Mouse (Mus musculus) spleen, adult 2 months (tissue): ENCODE results near the gene Fyn.

Experiments used
- CTCF ChIP-seq: fragments of 200-500 bp; IDR thresholded peaks from 2 replicates; pipeline ENCODE4 v1.5.1; 2011; ENCODE audit warnings: mild to moderate bottlenecking, inconsistent platforms; ENCODE audit not compliant: insufficient read depth, insufficient read length, insufficient replicate concordance; ENCODE audit errors: extremely low read depth
- POLR2A ChIP-seq: fragments of 200-500 bp; IDR thresholded peaks from 2 replicates; pipeline ENCODE4 v1.6.1; 2011; ENCODE audit warnings: low read depth, low read length, inconsistent platforms

DNA sequence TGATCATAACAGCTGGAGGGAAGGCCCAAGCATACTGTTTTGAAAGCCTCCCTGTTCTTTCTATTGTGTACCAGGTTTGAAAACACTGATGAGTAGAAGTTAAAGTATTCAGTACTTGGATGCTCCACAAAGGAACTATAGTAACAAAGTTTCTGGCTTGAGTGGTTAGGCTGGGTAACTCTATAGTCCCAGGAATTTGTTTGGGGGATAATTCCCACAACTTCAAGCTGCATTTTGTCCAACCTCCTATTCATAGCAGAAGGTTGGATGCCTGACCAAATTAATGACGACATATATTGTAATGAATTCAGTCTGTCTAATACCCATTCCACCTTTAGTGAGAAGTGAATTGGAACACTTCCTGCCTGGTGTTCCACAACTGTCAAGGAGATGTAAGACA, 22.7 kb upstream of the Fyn start:
- TF ChIP-seq CTCF (no peak), POLR2A (no peak)
